Mouse (Mus musculus) ES-Bruce4 (cell line): ENCODE results near the gene Gm35315. TPM values are rescaled to one million over a fixed set of nuclear protein-coding genes. Genes with fewer than 3 reads are reported as not detected.
"Not testable (repeated sequence)": the region's sequence is repeated elsewhere in the genome, so short reads cannot be mapped to it uniquely, and the experiment has no call there.

Experiments used
- H3K27ac ChIP-seq: 2 replicates; pipeline ENCODE4 v1.5.1; 2012; ENCODE audit warnings: low read length, inconsistent platforms; ENCODE audit not compliant: insufficient read depth
- H3K27me3 ChIP-seq: 2 replicates; pipeline ENCODE4 v1.6.1; 2012; ENCODE audit warnings: mild to moderate bottlenecking, low read length, inconsistent platforms; ENCODE audit not compliant: control insufficient read depth, poor library complexity, insufficient read depth, severe bottlenecking
- H3K36me3 ChIP-seq: 2 replicates; pipeline ENCODE4 v1.6.1; 2012; ENCODE audit warnings: inconsistent platforms, mild to moderate bottlenecking, low read length, moderate library complexity; ENCODE audit not compliant: control insufficient read depth, poor library complexity, insufficient read depth, severe bottlenecking
- H3K4me1 ChIP-seq: one replicate; pipeline ENCODE4 v1.8.1; 2011; ENCODE audit warnings: low read length; ENCODE audit not compliant: control insufficient read depth, insufficient read depth
- H3K4me3 ChIP-seq: 2 replicates; pipeline ENCODE4 v1.5.1; 2011; ENCODE audit warnings: low read depth, mild to moderate bottlenecking, low read length
- H3K9ac ChIP-seq: 2 replicates; pipeline ENCODE4 v1.6.1; 2012; ENCODE audit warnings: low read depth, mild to moderate bottlenecking, inconsistent platforms; ENCODE audit not compliant: poor library complexity, severe bottlenecking
- H3K9me3 ChIP-seq: replicated peaks from 2 replicates; pipeline ENCODE4 v1.6.1; 2012; ENCODE audit warnings: mild to moderate bottlenecking, low read length, inconsistent platforms; ENCODE audit not compliant: control insufficient read depth, poor library complexity, insufficient read depth, severe bottlenecking
- CTCF ChIP-seq: IDR thresholded peaks from one replicate; pipeline ENCODE4 v1.8.1; 2011; ENCODE audit warnings: low read depth, low read length
- EP300 ChIP-seq: IDR thresholded peaks from 2 replicates; pipeline ENCODE4 v1.6.1; 2011; ENCODE audit warnings: low read depth, low read length; ENCODE audit not compliant: insufficient read depth
- POLR2A ChIP-seq: IDR thresholded peaks from one replicate; pipeline ENCODE4 v1.8.1; 2011; ENCODE audit warnings: low read length; ENCODE audit not compliant: insufficient read depth
- polyA plus RNA-seq: library from polyadenylated mRNA; stranded (reverse); fragments of >200 nt; gene quantifications from 2 replicates; pipeline ENCODE4 v1.2.4, GENCODE M21; 2011; ENCODE audit warnings: low read depth; ENCODE audit not compliant: missing spikeins, insufficient read depth, insufficient read length

Gm35315 gene
- polyA plus RNA-seq, 1 experiment, result 13.5 TPM

GRCm38 (mm10) chr5:110136087-110136464, 41.9 kb upstream of the Gm35315 start:
- H3K36me3 ChIP-seq, result 0 out of 2 replicates have a peak, but pooled peaks cover 3% of the 10 kb centered on the region
- H3K27me3 ChIP-seq, result no peaks in the 10 kb centered on the region
- no peak overlapping the region for H3K27ac ChIP-seq
- H3K4me1 ChIP-seq, result no peaks in the 10 kb centered on the region
- H3K9me3 ChIP-seq, result peaks cover 18% of the 10 kb centered on the region
- TF ChIP-seq CTCF (no peak), EP300 (no peak), POLR2A (no peak)
- peak overlapping the region; percentile 96 for H3K4me3 ChIP-seq
- peak overlapping the region; percentile 69 for H3K9ac ChIP-seq

DNA sequence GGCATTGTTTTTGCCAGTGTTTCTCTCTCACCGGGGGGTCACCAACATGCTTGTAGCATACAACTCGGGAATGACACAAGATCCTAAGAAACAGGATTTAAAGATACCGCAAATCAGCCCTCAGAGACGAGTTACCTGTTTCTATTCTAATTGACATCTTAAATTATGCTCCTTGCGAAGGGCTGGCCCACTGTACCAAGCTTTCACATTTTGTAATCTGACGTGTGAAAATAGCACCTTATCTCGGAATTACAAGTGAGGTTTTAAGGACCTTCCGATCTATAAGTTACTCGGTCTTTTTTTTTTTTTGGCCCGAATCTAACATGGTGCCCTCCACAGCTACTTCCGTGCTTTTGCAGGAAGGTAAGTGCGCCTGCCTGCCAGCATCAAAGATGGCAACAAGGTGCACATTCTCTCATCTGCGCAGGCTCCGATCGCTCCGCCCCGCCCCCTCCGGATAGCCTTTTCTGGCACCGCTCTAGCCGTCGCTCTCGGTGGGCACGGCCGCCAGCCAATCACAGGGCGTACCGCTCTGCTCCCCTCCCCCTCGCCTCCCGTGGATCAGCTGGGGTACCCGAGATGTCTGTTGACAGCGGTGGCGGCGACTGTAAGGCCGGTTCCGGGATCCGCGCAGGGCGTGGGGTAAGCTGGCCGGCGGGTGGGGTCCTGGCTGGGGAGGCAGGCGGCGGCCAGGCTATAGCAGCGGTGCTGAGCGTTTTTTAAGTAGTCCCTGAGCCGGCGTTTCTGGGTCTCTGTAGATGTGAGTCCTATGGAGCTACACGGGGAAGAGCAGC, 41.3 kb upstream of the Gm35315 start, which contains the start of gene Chfr:
Gene Chfr, plus strand, starts transcription at position 550 of the 794 bp plus-strand sequence.
- Histone ChIP-seq H3K4me3 (peak within 1 kb of the TSS; percentile 96), H3K27ac (peak within 1 kb of the TSS; percentile 82)

GRCm38 (mm10) chr5:110122380-110122779, 28.2 kb upstream of the Gm35315 start:
- not testable (repeated sequence) for H3K27me3 ChIP-seq, H3K9me3 ChIP-seq, H3K27ac ChIP-seq, H3K9ac ChIP-seq, H3K4me1 ChIP-seq, H3K4me3 ChIP-seq
- H3K36me3 ChIP-seq, result peaks cover 10% of the 10 kb centered on the region

More for the DNA sequence above, 41.3 kb upstream of the Gm35315 start, which contains the start of gene Chfr:
- Histone ChIP-seq H3K9ac (peak within 1 kb of the TSS; percentile 78), H3K4me1 (no peaks in the 10 kb centered on the region), H3K36me3 (peaks cover 3% of the 10 kb centered on the region; the same call in 1 of the 2 replicates), H3K27me3 (no peaks in the 10 kb centered on the region), H3K9me3 (peaks cover 24% of the 10 kb centered on the region)
- TF ChIP-seq EP300 (peak; percentile 63; the same call in 1 of the 2 replicates), CTCF (no peak), POLR2A (peak; percentile 18)

GRCm38 (mm10) chr5:110109991-110110441, 15.8 kb upstream of the Gm35315 start, which contains the start of gene Zfp605:
Gene Zfp605, plus strand, starts transcription at chr5:110110092.
- Histone ChIP-seq H3K9ac (peak within 1 kb of the TSS; percentile 50), H3K4me3 (peak within 1 kb of the TSS; percentile 99), H3K4me1 (peaks cover 4% of the 10 kb centered on the region), H3K27me3 (no peaks in the 10 kb centered on the region), H3K36me3 (peaks cover 3% of the 10 kb centered on the region), H3K27ac (peak within 1 kb of the TSS; percentile 95), H3K9me3 (no peaks in the 10 kb centered on the region)
- TF ChIP-seq EP300, result no peak
- TF ChIP-seq CTCF, result no peak
- TF ChIP-seq POLR2A, result peak; percentile 25

- Histone ChIP-seq H3K4me1 (peaks cover 4% of the 10 kb centered on the region), H3K27me3 (no peaks in the 10 kb centered on the region), H3K4me3 (no peak overlapping the region), H3K27ac (no peak overlapping the region), H3K9ac (no peak overlapping the region), H3K9me3 (no peaks in the 10 kb centered on the region), H3K36me3 (peaks cover 13% of the 10 kb centered on the region)
- TF ChIP-seq POLR2A, result no peak
- TF ChIP-seq EP300, result no peak
- no peak for TF ChIP-seq CTCF
These were observed 14.0 kb upstream of the Gm35315 start for GRCm38 (mm10) chr5:110108305-110108628.

GRCm38 (mm10) chr5:110107581-110108304, 13.5 kb upstream of the Gm35315 start, which contains the start of gene Gtpbp6:
Gene Gtpbp6, minus strand, starts transcription at chr5:110108197.
- Histone ChIP-seq H3K4me1 (peaks cover 4% of the 10 kb centered on the region), H3K27ac (peak within 1 kb of the TSS; percentile 76)
- TF ChIP-seq CTCF, result no peak
- TF ChIP-seq EP300, result no peak
- no peak for TF ChIP-seq POLR2A

More at GRCm38 (mm10) chr5:110107581-110108304, 13.5 kb upstream of the Gm35315 start, which contains the start of gene Gtpbp6:
- Histone ChIP-seq H3K36me3 (peaks cover 14% of the 10 kb centered on the region), H3K27me3 (no peaks in the 10 kb centered on the region), H3K4me3 (peak within 1 kb of the TSS; percentile 90), H3K9me3 (no peaks in the 10 kb centered on the region), H3K9ac (peak within 1 kb of the TSS; percentile 91)
